Mouse (Mus musculus) liver, postnatal 0 days (tissue): Measurements from ENCODE around the gene Htr6.

Experiments
- CTCF ChIP-seq: sonication (generic); IDR thresholded peaks from 2 replicates; pipeline ENCODE4 v1.5.1; 2016; ENCODE audit warnings: antibody characterized with exemption, low read depth
- EP300 ChIP-seq: IDR thresholded peaks from 2 replicates; pipeline ENCODE4 v1.6.1; 2016; ENCODE audit warnings: antibody characterized with exemption, low read depth, mild to moderate bottlenecking

GRCm38 (mm10) chr4:139075041-139075711, at the start of gene Htr6:
- TF ChIP-seq CTCF = no peak
- TF ChIP-seq EP300 = no peak
